Mouse (Mus musculus) mature B cell (primary cell): Measurements from ENCODE around the gene Extl1.

Experiments
- in situ Hi-C: fragments of 300-500 bp; cut with MboI; formaldehyde crosslinking; loops from 2 replicates; pipeline ENCODE4 v1.14.3; 2019

Gene Extl1

DNA sequence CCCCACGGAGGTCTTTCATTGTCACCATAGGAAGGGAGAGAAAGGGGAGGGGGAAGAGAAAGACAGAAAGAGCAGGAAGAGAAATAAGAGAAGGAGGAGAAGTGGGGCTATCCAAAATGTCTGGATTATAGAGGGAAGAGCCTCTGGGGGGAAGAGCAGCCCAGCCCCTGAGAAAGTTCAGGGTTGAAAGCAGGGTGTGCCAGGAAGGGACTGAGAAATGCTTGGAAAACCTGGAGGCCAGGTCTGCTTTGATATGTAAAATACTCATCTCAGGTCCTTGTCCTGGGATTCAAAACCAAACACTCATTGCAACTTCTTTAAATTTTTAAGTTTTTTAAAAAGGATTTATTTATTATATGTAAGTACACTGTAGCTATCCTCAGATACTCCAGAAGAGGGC, 8.0 kb upstream of the Extl1 start:
- in situ Hi-C loops: no loop called here

DNA sequence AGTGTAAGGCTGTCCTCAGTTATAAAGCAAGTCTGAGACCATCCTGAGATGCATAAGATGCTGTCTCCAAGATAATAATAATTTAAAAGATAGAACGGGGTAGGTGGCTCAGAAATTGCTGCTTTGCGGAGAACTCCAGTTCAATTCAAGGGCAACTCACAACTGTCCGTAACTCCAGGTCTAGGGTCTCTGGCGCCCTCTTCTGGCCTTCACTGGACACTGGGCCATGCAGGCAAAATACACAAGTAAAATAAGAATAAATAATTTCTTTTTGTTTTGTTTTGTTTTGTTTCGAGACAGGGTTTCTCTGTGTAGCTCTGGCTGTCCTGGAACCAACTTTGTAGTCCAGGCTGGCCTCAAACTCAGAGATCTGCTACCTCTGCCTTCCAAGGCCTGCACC, 4.7 kb upstream of the Extl1 start:
- in situ Hi-C loops: no loop called here

DNA sequence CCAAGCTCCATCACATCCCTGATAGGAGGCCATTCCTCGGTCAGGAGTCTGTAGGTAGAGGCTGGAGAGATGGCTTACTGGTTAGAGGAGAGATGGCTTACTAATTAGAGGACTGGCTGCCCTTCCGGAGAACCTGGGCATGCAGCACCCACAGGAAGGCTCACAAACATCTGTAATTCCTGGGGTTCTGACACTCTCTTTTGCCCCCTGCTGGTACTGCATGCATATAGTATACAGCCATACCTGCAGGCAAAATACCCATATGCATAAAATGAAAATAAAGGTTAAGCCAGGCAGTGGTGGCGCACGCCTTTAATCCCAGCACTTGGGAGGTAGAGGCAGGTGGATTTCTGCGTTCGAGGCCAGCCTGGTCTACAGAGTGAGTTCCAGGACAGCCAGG, 3.6 kb upstream of the Extl1 start:
- in situ Hi-C loops: no loop called here

DNA sequence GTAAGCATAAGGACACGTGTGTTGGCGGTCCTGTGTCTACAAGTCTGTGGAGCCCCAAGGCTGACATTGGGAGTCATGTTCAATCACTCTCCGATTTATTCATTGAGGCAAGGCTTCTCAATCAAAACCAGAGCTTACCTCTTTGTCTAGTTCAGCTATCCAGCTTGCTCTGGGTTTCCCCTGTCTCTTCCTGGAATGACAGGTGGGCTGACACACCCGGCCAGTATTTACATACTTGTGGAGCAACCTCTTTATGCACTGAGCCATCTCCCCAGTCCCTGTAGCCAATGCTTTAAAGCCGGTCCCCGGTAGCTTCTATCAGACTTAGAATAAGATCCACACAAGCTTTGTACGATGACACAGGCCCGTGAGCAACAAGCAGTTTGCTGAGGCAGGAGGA, 4.1 kb downstream of the Extl1 start:
- in situ Hi-C loops: no loop called here

DNA sequence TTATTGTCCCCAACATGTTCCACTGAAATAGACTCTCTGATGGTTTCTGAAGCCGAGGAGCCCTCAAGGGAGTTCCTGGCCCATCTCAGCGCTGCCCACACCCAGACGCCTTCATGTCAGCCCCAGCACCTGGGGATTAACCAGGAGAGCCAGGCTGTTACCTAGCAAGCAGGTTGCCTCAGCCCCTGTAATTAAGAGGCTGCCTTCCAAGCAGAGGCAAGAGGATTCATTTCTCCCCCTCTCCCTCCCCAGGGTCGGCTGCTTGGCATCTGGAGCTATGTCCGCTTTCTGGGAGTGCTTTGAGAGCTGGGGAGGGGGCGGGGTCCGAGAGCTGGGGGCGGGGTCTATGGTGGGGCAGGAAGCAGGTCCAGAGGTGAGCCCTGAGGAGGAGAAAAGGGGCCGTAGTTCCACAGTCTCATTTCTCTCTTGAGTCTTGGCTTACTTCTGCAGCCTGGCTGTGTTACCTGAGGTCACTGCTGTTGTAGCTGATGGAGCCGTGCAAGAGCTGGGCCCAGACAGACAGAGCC, 5.5 kb downstream of the Extl1 start:
- in situ Hi-C loops: no loop called here

DNA sequence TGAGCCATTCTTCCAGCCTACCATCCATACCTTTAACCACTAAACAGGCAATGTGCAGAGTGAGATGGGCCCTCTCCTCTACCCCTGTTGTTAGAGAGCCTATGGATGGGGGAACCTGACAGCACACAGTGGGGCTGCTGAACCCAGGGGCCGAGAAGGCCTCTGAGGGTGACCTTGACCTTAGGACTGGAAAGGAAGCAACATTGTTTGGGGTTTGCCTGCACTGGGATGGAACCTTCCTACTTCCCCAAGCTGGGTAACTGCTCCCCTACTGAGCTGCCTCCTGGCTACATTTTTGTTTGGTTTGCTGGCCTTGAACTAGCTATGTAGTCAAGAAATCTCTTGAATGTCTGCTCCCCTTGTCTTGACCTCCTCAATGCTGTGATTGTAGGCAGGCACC, 9.3 kb downstream of the Extl1 start:
- in situ Hi-C loops: no loop called here

DNA sequence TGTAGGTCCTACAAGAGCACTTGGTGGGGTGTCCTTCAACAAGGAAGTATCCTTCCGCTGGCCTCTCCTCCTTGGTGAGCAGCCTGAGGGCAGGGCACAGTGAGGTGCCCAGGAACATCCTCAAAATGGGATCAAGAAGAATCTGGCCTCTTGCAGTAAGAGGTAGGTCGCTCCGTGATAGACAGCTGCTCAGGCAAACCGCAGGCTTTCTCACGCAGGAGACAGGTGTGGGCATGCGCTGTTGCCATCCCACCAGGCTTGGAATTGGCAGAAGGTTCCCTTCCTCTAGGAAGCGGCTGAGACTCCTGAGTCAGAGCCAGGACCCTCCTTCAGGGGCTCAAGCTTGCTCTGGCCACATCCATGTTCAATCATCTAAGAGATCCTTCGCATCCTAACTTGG, 10.4 kb downstream of the Extl1 start:
- in situ Hi-C loops: no loop called here

DNA sequence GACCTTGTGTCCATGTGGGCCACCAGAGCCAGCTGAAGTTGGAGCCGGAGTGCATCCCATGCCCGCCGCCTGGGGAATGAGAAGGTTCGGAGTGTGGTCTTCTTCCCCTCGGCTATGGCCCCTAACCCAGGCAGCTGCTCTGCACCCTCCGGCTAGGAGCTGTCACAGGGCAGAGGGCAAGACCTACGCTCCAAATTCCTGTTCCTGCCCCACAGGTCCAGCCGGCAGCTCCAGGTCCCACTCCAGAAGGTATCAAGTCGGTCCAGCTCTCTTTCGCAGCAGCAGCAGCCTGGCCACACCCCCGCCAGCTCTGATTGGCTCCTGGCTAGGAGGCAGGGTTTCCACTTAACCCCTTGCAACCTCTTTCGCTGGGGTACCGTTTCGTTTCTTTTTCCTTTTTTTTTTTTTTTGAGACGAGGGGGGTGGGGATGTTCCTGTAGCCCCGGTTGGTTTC, 11.3 kb downstream of the Extl1 start:
- in situ Hi-C loops: no loop called here

DNA sequence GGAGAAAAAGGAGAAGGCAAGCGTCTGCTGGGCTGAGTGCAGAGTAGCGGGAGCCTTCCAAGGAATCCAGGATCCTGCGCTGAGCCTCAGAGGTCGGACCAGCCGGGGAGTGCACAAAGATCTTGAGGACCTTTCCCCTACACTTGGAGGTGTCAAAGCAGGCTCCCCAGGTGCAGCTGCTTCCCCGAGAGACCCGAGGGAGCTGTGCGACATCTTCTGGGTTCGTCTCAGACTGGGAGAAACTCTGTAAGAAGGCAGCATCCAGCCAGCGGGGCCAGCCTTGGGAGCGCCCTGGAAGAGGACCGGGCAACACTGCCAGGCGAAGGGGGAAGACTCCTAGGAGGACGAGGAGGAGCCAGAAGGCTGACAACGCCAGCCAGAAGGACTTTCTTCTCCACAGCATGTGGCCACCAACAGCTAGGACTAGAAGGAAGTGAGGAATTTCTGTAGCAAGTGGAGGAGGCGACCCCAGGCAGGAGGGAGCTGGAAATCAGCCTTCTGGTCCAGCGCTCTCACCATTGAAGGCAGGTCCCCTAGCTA, 12.3 kb downstream of the Extl1 start:
- in situ Hi-C loops: no loop called here

DNA sequence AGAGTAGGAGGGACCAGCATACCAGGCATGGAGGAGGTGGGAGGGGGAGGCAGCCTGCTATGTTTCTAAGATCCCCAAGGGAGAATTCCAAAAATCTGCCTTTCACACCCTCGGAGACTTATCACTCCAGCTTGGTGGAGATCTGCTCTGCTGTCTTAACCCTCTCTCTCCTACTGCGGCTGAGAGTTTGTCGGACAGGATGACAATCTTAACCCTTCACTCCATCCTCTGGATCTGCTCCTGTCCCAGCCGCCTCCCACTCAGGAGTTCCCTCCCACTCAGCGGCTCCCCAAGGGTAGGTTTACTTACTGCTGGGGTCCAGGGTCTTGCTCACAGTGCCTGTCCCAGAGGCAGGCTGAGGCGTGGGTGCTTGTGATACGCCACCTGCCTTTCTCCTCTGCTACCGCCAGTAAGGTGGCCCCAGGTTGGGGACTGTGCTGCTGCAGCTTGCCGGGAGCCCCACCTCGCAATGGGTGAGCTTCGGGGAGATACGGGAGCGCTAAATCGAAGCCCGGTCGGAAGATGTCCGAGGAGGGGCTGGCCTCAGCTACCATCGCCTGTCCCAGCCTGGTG, 12.9 kb downstream of the Extl1 start:
- in situ Hi-C loops: no loop called here

DNA sequence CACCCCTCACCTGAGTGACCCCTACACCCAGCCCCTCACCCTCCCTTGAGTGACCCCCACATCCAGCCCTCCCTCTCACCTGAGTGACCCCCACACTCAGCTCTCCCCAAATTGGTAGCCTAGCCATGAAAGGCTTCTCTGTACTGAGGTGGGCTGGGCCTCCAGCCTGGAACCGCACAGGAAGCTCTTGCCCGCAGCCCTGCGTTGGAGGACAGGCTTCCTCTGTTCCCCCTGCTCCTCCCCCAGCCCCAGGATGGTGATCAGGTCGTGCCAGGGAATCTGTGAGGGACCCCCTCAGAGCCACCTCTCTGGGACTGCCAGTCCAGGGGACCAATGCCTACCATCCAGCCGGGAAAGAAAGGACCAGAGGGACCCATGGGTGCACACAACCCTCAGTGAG, 18.4 kb downstream of the Extl1 start:
- in situ Hi-C loops: no loop called here

DNA sequence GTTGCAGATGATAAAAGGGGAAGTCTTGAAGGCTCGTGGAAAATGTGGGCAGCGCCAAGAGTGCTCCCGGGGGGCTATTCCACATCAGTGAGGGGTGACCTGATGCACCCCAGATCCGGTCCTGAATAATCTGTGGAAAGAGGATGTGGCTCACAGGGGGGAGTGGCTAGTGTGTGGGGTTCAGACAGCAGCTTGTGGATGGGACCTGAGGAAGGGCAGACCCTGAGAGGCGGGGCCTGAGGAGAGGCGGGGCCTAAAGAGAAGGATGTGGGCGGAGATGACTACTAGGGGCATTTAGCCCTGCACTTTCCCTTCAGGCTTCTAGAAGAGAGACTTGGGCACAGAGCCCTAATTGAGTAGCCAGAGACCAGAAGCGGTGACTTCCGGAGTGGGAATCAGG, 21.1 kb downstream of the Extl1 start:
- in situ Hi-C loops: no loop called here

DNA sequence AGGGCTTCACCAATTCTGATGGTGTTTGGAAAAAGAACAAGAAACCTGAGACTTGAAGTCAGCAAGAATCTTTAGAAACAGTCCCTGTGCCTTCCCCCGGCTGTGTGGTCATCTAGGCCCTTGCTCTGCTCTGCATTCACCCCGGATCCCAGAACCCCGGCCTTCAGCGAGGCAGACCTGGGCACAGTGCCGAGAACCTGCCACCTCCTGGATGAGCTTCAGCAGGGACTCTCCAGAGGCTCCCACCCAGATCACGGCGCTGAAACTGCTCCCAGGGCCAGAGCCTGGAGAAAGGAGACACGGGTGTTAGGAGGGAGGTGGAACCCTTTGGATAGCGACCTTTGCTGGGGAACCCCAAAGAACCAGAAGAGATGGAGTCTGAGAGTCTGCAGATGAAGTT, 21.5 kb downstream of the Extl1 start:
- in situ Hi-C loops: no loop called here

DNA sequence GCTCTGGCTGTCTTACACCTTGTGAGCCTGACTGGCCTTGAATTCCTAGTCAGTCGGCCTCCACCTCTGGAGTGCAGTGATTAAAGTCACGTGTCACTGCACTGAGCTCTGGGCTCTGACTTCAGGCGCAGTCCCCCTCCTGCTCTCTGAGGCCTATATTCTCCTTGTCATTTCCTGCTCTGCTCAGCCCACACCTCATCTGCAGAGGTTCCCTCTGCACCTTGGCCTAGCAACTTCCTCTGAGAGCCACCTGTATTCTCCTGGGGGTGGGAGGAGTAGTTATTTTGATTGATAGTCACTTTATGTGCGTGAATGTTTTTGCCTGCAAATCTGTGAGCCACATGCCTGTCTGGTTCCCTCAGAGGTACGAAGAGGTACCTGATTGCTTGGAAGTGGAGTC, 22.4 kb downstream of the Extl1 start:
- in situ Hi-C loops: no loop called here

DNA sequence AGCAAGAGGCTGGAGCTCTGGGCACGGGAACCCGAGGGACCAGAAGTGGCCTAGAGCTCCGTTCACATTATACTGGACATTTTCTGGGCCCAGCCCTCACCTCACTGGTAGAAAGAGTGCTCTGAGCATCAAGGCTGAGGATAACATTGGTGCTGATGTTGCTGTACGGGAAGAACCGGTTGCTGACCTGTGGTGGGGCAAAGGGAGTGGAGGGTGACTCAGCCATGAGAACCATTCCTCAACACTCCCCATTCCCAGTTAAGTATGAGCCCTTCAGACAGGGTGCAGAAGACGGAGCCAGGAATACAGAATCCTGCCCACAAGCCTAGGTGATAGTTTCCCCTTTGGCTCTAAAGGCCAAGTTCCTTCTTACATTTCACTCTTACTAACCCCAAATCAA, 24.0 kb downstream of the Extl1 start:
- in situ Hi-C loops: no loop called here

DNA sequence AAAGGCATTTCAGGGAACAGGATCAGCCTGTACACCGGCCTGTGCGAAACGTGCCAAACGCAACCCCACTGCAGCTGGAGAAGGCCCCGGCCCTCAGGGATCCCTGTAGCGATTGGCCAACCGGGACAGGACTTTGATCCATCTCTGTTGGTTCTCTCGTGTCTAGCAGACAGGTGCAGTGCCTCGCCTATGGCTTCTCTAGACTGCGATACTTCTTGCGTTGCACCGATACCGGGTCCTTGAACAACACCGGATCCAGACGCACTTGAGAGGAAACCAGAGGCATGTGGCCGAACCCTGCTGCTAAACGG, 26.2 kb downstream of the Extl1 start:
- in situ Hi-C loops: no loop called here

DNA sequence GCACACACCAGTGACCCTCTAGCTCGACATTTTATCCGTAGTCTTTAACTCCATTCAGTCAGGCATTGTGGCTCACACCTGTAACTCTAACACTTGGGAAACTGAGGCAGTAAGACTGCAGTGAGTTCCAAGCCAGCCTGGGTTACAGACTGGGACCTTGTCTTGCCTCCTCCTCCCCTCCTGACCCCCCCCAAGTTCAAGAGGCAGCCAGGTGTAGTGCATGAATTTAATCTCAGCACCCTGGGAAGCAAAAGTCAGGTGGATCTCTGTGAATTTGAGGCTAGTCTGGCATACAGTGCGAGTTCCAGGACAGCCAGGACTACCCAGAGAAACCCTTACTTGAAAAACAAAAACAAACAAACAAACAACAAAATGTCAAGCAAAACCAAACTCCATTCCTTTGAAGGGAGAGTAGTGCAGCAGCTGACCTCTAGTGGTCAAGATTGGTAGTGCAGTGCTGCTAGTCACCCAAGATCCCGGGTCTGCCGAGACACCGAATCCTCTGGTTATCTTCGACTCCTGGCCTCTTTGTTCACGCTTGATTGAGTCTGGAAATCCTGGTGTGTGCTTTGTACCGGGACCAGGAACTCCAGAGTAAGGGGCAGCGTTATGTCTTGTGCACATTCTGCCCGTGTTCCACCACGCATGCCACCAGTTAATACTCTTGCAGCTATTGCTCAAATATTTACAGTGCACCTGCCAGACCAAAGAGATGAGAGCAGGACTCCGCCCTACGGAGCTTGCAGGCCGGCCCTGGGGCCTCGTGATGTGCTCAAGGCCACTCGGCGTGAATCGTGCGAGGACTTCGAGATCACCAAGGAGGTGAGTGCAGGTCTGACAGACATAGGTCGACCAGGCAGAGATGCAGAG, 26.8 kb downstream of the Extl1 start:
- in situ Hi-C loops: no loop called here

DNA sequence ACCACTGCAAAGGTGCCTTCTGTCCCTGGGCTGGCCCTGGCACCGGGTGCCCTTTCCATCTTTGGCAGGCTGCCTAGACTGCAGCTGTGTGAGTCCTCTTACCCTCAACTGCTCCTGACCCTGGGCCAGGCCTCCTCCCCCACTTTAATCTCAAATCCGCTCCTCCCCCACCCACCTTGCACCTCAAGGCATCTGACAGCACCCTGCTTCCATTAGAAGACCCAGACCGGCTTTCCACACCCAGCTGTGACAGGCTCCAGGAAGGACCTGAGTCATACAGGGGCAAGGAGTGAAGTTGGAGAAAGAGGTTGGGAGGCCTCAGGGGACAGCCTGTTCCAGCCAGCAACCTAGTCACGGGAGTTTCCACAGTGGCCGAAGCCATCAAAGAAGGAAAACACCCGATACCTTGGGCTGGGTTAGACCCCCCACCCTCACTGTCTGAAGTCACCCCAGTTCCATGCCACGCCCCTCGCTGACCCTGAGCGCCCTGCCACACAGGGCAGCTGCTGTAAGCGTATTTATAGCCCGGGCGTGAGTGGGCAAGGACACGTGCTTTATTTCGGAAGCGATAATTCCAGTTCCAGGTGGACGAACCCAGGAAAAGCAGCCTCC, 27.7 kb downstream of the Extl1 start:
- in situ Hi-C loops: no loop called here

DNA sequence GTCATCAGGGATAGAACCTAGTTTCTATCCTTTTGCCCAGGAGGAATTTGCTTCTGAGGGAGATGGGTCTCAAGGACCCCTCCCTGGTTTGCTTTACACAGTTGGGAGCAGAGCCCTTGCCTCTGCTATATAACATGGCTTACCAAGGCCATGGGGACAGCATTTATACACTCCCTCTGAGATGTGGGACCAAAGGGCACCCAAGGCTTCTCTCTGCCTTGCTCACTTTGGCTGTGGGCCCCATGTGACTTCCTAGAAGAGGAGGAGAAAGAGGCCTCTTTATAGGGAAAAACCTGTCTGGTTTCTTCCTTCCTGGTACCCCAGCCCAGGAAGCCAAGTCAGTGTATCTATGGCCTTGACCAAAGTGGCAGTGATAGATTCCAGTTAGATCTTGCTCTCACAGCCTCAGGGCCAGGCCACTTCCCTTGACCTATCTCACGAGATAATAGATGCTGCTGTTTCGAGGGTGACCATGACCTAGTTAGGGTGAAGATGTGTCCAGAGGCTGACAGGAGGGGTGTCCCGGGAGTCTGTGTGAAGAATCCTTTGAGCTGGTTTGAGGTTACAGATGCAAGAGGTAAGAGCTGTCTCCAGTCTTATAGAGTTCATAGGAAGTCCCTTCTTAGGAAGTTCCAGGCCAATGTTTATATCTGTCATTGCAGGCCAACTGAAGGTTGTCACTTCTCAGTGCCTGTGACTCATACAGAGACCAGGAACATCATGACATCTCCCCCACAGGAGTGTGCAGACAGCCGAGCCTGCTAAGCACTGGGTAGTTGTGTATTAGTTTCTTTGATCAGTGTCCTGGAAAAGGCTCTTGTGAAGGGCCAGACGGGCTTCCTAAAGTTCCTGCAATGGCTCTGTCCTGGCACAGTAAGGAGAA, 29.9 kb downstream of the Extl1 start:
- in situ Hi-C loops: no loop called here

DNA sequence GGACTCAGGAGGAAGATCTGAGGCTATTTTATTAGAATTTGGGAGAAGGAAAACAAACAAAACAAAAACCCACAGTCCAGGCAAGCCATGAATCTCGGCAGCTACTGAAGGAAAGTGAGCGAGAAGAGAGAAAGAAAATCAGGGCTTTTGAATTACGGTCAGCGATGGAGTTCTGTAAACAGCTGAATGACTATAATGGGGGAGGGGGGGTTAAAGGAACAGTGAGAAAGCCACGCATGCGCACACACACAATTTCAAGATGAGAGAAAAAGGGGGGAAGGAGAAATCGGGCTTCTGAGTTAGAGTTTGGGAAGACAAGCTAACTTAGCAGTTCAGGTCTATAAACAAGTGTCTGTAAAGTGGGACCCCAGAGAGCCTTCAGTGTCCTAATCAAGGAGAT, 30.7 kb downstream of the Extl1 start:
- in situ Hi-C loops: no loop called here

DNA sequence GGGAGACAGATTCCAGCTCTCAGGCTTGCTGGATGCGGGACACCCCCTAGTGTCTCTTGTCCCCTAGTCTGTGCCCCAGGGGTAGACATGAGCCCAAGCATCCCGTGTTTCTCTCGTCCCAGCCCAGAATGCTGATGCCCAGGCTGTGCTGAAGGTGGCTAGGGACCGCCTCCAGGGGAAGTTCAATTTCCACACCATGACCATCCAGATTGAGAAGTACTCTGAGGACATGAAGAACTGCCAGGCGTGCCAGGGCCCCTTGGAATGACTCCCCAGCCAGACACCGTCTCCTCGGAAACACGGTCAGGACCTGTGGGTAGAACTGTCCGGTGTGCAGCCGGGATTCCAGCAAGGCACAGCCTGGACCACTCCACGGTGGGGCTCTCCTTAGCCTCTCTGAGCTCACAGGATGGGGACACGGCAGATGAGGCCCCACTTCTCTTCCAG, 31.4 kb downstream of the Extl1 start:
- in situ Hi-C loops: no loop called here
